Mouse (Mus musculus) ES-E14 (cell line): ENCODE data around the gene Desi1. TPM values are rescaled to one million over a fixed set of nuclear protein-coding genes. Genes with fewer than 3 reads are reported as not detected.

Experiments
- DNase-seq: peaks from one replicate; pipeline ENCODE4 v3.0.0-alpha.2; 2013; ENCODE audit warnings: low read depth, low spot score
- H3K27ac ChIP-seq: 2 replicates; pipeline ENCODE4 v1.5.1; 2012; ENCODE audit warnings: low read depth, mild to moderate bottlenecking, low read length, moderate library complexity, mixed read lengths; ENCODE audit not compliant: poor library complexity, insufficient read depth, severe bottlenecking
- H3K36me3 ChIP-seq: 2 replicates; pipeline ENCODE4 v1.6.1; 2012; ENCODE audit warnings: mild to moderate bottlenecking, low read length, moderate library complexity, mixed read lengths; ENCODE audit not compliant: control insufficient read depth, poor library complexity, insufficient read depth, severe bottlenecking
- H3K4me1 ChIP-seq, 2 experiments: fragments of 150-350 bp in 1 of 2; sonication (generic) in 1 of 2; 2 replicates each; pipeline ENCODE4 v1.6.1; 2012; ENCODE audit warnings: low read length in 2 of 2, mild to moderate bottlenecking in 1 of 2, mixed read lengths in 1 of 2; ENCODE audit not compliant: control insufficient read depth in 2 of 2, insufficient read depth in 2 of 2, poor library complexity in 1 of 2
- H3K4me3 ChIP-seq, 2 experiments: fragments of 150-350 bp in 1 of 2; sonication (generic) in 1 of 2; 2 replicates each; pipeline ENCODE4 v1.5.1; 2012; ENCODE audit warnings: low read length in 2 of 2, low read depth in 1 of 2, mild to moderate bottlenecking in 1 of 2, mixed read lengths in 1 of 2; ENCODE audit not compliant: insufficient read depth in 1 of 2, poor library complexity in 1 of 2, severe bottlenecking in 1 of 2
- H3K9ac ChIP-seq: 2 replicates; pipeline ENCODE4 v1.6.1; 2012; ENCODE audit warnings: low read depth, mild to moderate bottlenecking, low read length, mixed read lengths; ENCODE audit not compliant: poor library complexity, insufficient read depth, severe bottlenecking
- H3K9me3 ChIP-seq: fragments of 150-350 bp; sonication (generic); 2 replicates; pipeline ENCODE4 v1.6.1; 2012; ENCODE audit warnings: low read depth, mild to moderate bottlenecking, low read length; ENCODE audit not compliant: control insufficient read depth, insufficient read depth
- CHD2 ChIP-seq: IDR thresholded peaks from 2 replicates; pipeline ENCODE4 v1.6.1; 2014; ENCODE audit warnings: mild to moderate bottlenecking, low read depth, low read length, inconsistent platforms
- HCFC1 ChIP-seq: IDR thresholded peaks from 2 replicates; pipeline ENCODE4 v1.6.1; 2012; ENCODE audit warnings: low read length, inconsistent platforms, borderline replicate concordance; ENCODE audit not compliant: insufficient read depth
- MAFK ChIP-seq: IDR thresholded peaks from 2 replicates; pipeline ENCODE4 v1.6.1; 2014; ENCODE audit warnings: mild to moderate bottlenecking, low read depth, low read length, inconsistent platforms; ENCODE audit not compliant: insufficient read depth
- ZC3H11A ChIP-seq: IDR thresholded peaks from 2 replicates; pipeline ENCODE4 v1.6.1; 2012; ENCODE audit warnings: low read depth, mild to moderate bottlenecking, inconsistent platforms, low read length, borderline replicate concordance
- ZNF384 ChIP-seq: IDR thresholded peaks from 2 replicates; pipeline ENCODE4 v1.6.1; 2012; ENCODE audit warnings: low read depth, low read length, inconsistent platforms
- in situ Hi-C, 2 experiments: fragments of 600-800 bp; cut with MboI; formaldehyde crosslinking; loops; one replicate each; pipeline ENCODE4 v1.15.1; 2025; ENCODE audit warnings: low sequenced_read_pairs in 2 of 2, inconsistent platforms in 1 of 2; ENCODE audit not compliant: unreplicated experiment in 2 of 2
- total RNA-seq: library from RNA; depleted of rRNA; stranded (reverse); fragments of 300-350 nt; gene quantifications from 2 replicates; pipeline ENCODE4 v1.2.3, GENCODE M21; 2012; rRNA removed

Desi1 gene
- total RNA-seq, 1 experiment = 15.9 TPM

DNA sequence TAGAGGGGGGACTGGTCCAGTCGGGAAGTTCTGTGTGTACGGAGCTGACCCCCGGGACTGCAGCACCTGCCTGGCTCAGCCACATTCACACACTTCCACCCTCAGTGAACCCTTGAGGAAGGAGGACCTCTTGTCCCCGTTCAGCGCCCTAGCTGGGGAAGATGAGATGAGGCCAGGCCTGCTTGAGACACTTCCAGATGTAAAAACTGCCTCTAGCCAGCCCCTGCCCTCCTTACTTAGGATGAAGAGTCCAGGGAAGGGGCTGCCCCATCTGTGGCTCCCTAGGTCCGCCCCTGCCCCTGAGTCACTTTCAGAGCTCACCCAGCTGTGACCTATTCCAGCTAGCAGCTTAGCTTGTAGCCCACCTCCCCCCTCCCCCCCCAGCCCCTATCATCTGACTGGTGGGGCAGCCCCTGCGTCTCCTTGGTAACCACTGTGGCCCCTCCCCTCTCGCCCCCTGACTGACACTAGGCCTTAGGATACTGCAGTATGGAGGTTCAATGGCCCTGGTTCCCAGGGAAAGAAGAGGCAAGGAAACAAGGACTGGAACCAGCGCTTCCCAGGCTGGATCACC, 90.4 kb downstream of the Desi1 start:
- Histone ChIP-seq H3K27ac (no peak overlapping the region), H3K9me3 (no peaks in the 10 kb centered on the region), H3K36me3 (no peaks in the 10 kb centered on the region), H3K4me1 (peaks cover 0 to 10% of the 10 kb centered on the region in 2 experiments; a peak in 1 of 4 replicates), H3K9ac (no peak overlapping the region), H3K4me3 (no peak overlapping the region)
- DNase-seq = no peak
- TF ChIP-seq ZNF384 (no peak), MAFK (no peak), CHD2 (no peak), ZC3H11A (no peak), HCFC1 (no peak)
- in situ Hi-C loops = no loop called here

Other genes starting within 250 kb of the Desi1 start
- 20.9 and 25.2 TPM in 2 replicates for gene Tef, start 231.4 kb downstream of the Desi1 start, total RNA-seq
- gene Tob2, start 175.1 kb downstream of the Desi1 start, total RNA-seq = 16.7 and 20.9 TPM in 2 replicates
- 112 and 157 TPM in 2 replicates for gene Phf5a, start 162.0 kb downstream of the Desi1 start, total RNA-seq
- 444 and 478 TPM in 2 replicates for gene Aco2, start 161.6 kb downstream of the Desi1 start, total RNA-seq
- gene Polr3h, start 107.6 kb downstream of the Desi1 start, total RNA-seq = 72.4 and 83.7 TPM in 2 replicates
- gene Csdc2, start 97.1 kb downstream of the Desi1 start, total RNA-seq = 1.2 TPM in 2 replicates
- 299 and 342 TPM in 2 replicates for gene Pmm1, start 72.9 kb downstream of the Desi1 start, total RNA-seq
- 29.9 and 41.1 TPM in 2 replicates for gene 1700029P11Rik, start 53.3 kb downstream of the Desi1 start, total RNA-seq
- 69.1 and 84.6 TPM in 2 replicates for gene Xrcc6, start 46.0 kb downstream of the Desi1 start, total RNA-seq
- gene Snu13, start 13.7 kb upstream of the Desi1 start, total RNA-seq = 212 and 293 TPM in 2 replicates
- gene 4930407I10Rik, start 25.3 kb upstream of the Desi1 start, total RNA-seq = not detected in 2 replicates
- gene Mei1, start 36.1 kb upstream of the Desi1 start, total RNA-seq = 0.40 and 0.42 TPM in 2 replicates
- 28.8 and 31.7 TPM in 2 replicates for gene Ccdc134, start 94.1 kb upstream of the Desi1 start, total RNA-seq
- 173 and 211 TPM in 2 replicates for gene Srebf2, start 113.3 kb upstream of the Desi1 start, total RNA-seq
- gene Shisa8, start 179.0 kb upstream of the Desi1 start, total RNA-seq = 4.1 and 4.3 TPM in 2 replicates
- gene Tnfrsf13c, start 190.5 kb upstream of the Desi1 start, total RNA-seq = 1.7 and 2.3 TPM in 2 replicates
- 58.2 and 80.0 TPM in 2 replicates for gene Cenpm, start 210.9 kb upstream of the Desi1 start, total RNA-seq
- gene 1500009C09Rik, start 218.5 kb upstream of the Desi1 start, total RNA-seq = 1.0 and 1.2 TPM in 2 replicates
- 5.9 and 8.2 TPM in 2 replicates for gene Sept3, start 241.0 kb upstream of the Desi1 start, total RNA-seq